Mouse (Mus musculus) liver, embryonic 14.5 days (tissue): ENCODE data around the gene Pheta1.

ENCODE experiments used
- CTCF ChIP-seq: IDR thresholded peaks from 2 replicates; pipeline ENCODE4 v1.5.1; 2016; ENCODE audit warnings: antibody characterized with exemption, low read depth, control low read depth
- EP300 ChIP-seq: IDR thresholded peaks from 2 replicates; pipeline ENCODE4 v1.6.1; 2016; ENCODE audit warnings: antibody characterized with exemption, low read depth

DNA sequence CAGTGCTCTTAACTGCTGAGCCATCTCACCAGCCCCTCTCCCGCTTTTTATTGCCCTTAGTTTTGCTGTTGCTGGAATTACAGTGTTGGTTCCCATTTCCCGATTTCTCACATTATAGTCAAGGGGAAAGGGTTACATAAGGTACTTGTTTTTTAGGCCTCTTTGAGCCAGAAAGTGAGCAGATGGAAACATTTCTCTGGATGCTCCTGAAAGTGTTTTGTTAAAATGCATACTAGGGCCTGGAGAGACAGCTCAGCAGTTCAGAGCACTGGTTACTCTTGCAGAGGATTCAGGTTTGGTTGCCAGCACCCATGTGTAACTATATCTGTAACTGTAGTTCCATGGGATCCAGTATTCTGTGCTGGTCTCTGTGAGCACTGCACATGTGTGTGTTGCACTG, 40.6 kb upstream of the Pheta1 start:
- TF ChIP-seq EP300, result no peak
- no peak for TF ChIP-seq CTCF
